Mouse (Mus musculus) intestine, embryonic 16.5 days (tissue): ENCODE measurements around the gene Slc30a7. TPM values are rescaled to one million over a fixed set of nuclear protein-coding genes. Genes with fewer than 3 reads are reported as not detected.

Source experiments
- ATAC-seq: fragments of 200-750 bp; cut with Nextera tagmentation; 2 replicates; pipeline ENCODE4 v1.8.0; 2017; ENCODE audit warnings: moderate TSS enrichment, moderate library complexity
- H3K27ac ChIP-seq: fragments of 300-500 bp; sonication (generic); 2 replicates; pipeline ENCODE4 v1.5.1; 2014; ENCODE audit warnings: mild to moderate bottlenecking, low read length
- H3K27me3 ChIP-seq: fragments of 300-500 bp; sonication (generic); replicated peaks from 2 replicates; pipeline ENCODE4 v1.6.1; 2014; ENCODE audit warnings: low read length, control low read depth, mixed read lengths; ENCODE audit not compliant: control insufficient read depth, insufficient read depth
- H3K36me3 ChIP-seq: fragments of 300-500 bp; sonication (generic); 2 replicates; pipeline ENCODE4 v1.6.1; 2014; ENCODE audit warnings: low read length, control low read depth; ENCODE audit not compliant: control insufficient read depth, insufficient read depth
- H3K4me1 ChIP-seq: fragments of 300-500 bp; sonication (generic); 2 replicates; pipeline ENCODE4 v1.6.1; 2014; ENCODE audit warnings: low read length, control low read depth, mixed read lengths; ENCODE audit not compliant: control insufficient read depth, insufficient read depth
- H3K4me2 ChIP-seq: fragments of 300-500 bp; sonication (generic); 2 replicates; pipeline ENCODE4 v1.6.1; 2014; ENCODE audit warnings: low read depth, low read length, control low read depth
- H3K4me3 ChIP-seq: fragments of 300-500 bp; sonication (generic); 2 replicates; pipeline ENCODE4 v1.5.1; 2014; ENCODE audit warnings: mild to moderate bottlenecking, low read length
- H3K9ac ChIP-seq: fragments of 300-500 bp; sonication (generic); 2 replicates; pipeline ENCODE4 v1.6.1; 2014; ENCODE audit warnings: low read depth, low read length
- H3K9me3 ChIP-seq: fragments of 300-500 bp; sonication (generic); 2 replicates; pipeline ENCODE4 v1.6.1; 2016; ENCODE audit warnings: low read length, control low read depth; ENCODE audit not compliant: control insufficient read depth
- WGBS: fragments of 180-500 bp; shearing (Covaris S2); extraction: QIAGEN DNeasy Blood & Tissue Kit; methylation state at CpG from one replicate; pipeline ENCODE4 v1.1.7; 2014; 5-methylcytosine and 5-hydroxymethylcytosine counted together
- polyA plus RNA-seq: library from polyadenylated mRNA; unstranded; fragments of >200 nt; fragmentation: Nextera tagmentation; extraction: Ambion mirVana; gene quantifications from 2 replicates; pipeline ENCODE4 v1.2.1, GENCODE M21; 2015

Slc30a7 gene
- polyA plus RNA-seq, 1 experiment from 2014 or later, result 36.2 TPM

DNA sequence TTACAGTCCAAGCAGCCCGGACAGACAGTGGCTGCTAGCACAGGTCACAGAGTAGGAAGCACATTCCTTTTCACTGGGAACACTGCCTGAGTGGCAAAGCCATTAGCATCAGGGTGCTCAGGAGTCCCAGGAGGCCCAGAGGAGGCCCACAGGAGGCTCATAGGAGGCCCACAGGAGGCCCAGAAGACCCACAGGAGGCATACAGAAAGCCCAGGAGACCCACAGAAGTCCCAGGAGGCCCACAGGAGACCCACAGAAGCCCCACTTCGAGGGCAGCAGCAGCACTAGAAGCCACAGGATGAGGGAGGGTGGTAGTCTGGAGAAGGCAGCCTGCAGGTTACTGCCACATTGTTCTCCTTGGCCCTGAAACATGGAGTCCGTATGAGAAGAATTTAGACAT lies 54.1 kb downstream of the Slc30a7 start:
- WGBS, result 84% methylated on average over 3 of the region's 3 CpGs
- H3K4me1 ChIP-seq, result no peaks in the 10 kb centered on the region
- H3K4me3 ChIP-seq, result no peak overlapping the region
- no peaks in the 10 kb centered on the region for H3K9me3 ChIP-seq
- no peak overlapping the region for H3K9ac ChIP-seq
- no peak for ATAC-seq
- H3K36me3 ChIP-seq, result no peaks in the 10 kb centered on the region
- no peak overlapping the region for H3K4me2 ChIP-seq
- no peaks in the 10 kb centered on the region for H3K27me3 ChIP-seq
- no peak overlapping the region for H3K27ac ChIP-seq

DNA sequence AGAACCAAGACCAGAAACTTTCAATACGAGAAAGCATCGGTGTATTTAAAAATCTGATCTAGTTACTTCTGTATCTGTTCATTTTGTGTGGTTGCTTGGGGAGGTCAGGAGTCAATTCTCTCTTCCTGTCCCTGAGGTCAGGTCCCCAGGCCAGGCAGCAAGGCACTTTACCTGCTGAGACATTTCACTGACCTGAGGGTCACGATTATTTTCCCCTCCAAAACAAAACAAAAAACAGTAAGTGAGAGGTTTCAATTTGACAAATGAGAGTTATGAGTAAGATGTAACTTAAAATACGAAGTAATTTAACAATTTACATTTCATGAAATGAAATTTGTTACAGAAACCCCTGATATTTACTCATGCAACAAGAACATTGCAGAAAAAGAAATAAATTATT lies 54.9 kb downstream of the Slc30a7 start:
- no peak for ATAC-seq
- no peaks in the 10 kb centered on the region for H3K27me3 ChIP-seq
- WGBS, result 87% methylated on average over 4 of the region's 4 CpGs
- H3K9me3 ChIP-seq, result no peaks in the 10 kb centered on the region
- no peak overlapping the region for H3K27ac ChIP-seq
- no peaks in the 10 kb centered on the region for H3K36me3 ChIP-seq
- no peaks in the 10 kb centered on the region for H3K4me1 ChIP-seq
- no peak overlapping the region for H3K9ac ChIP-seq
- no peak overlapping the region for H3K4me3 ChIP-seq
- no peak overlapping the region for H3K4me2 ChIP-seq

DNA sequence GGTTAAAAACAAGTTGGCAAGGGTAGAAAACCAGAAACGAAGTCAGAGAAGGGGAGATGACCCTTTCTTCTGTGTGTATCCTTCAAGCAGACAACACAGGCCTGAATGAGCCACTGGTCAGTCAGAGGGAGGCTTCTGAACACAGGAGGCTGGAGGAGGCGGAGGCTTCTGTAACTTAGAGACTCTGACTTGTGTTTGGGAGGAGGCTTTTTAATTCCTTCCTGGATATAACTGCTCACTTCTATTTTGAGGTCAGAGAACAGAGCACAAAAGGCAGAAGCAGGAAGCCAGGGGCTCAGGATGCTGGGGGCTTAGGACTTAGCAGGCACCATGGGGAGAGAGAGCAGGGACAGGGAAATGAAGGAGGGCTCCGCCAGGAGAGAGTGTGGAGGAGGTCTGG lies 56.0 kb downstream of the Slc30a7 start:
- Histone ChIP-seq H3K27me3 (no peaks in the 10 kb centered on the region), H3K9ac (no peak overlapping the region), H3K4me1 (no peaks in the 10 kb centered on the region), H3K9me3 (no peaks in the 10 kb centered on the region), H3K4me2 (no peak overlapping the region), H3K27ac (no peak overlapping the region), H3K4me3 (no peak overlapping the region), H3K36me3 (no peaks in the 10 kb centered on the region)
- ATAC-seq, result no peak
- WGBS, result 80% methylated on average over 3 of the region's 3 CpGs

DNA sequence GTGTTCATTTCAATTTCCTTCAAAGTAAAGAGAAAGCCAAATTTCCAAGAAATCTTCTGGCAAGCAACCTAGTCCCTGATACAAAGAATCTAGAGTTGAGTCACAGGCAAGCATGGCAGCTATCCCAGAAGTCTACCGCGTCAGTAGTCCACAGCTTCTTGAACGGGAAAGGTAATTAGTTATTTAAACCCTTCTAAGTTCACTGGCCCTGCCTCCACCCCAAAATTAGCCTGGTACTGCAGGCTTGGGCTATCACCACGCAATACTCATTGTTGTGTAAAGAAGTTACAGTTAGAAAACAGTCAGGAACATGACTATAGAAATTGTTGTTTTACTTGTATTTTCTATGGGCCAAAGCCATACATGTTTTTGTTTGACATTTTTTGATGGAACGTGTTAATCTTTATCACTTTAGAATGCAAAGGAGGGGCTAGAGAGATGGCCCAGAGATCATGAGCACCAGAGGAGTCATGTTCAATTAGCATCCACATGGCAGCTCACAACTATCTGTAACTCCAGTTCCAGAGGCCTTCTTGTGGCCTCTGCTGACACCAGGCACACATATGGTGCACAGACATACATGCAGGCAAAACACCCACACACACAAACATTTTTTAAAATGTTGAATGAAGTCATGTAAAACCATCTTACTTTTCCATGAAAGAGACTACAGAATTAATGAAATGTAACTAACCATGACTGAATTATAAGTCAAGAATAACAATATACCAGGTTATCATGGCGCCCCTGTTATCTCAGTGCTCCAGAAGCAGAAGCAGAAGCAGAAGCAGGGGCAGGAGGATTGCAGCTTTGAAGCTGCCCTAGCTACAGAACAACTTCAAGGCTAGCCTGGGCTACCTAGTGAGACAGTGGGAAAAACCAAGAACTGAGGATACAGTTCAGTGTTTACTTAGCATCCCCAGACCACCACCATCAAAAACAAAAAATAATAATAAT lies 57.0 kb downstream of the Slc30a7 start:
- no peaks in the 10 kb centered on the region for H3K4me1 ChIP-seq
- H3K27me3 ChIP-seq, result no peaks in the 10 kb centered on the region
- no peak overlapping the region for H3K9ac ChIP-seq
- no peak overlapping the region for H3K27ac ChIP-seq
- H3K9me3 ChIP-seq, result no peaks in the 10 kb centered on the region
- H3K4me3 ChIP-seq, result no peak overlapping the region
- WGBS, result 89% methylated on average over 6 of the region's 6 CpGs
- no peak for ATAC-seq
- H3K36me3 ChIP-seq, result no peaks in the 10 kb centered on the region
- H3K4me2 ChIP-seq, result no peak overlapping the region

DNA sequence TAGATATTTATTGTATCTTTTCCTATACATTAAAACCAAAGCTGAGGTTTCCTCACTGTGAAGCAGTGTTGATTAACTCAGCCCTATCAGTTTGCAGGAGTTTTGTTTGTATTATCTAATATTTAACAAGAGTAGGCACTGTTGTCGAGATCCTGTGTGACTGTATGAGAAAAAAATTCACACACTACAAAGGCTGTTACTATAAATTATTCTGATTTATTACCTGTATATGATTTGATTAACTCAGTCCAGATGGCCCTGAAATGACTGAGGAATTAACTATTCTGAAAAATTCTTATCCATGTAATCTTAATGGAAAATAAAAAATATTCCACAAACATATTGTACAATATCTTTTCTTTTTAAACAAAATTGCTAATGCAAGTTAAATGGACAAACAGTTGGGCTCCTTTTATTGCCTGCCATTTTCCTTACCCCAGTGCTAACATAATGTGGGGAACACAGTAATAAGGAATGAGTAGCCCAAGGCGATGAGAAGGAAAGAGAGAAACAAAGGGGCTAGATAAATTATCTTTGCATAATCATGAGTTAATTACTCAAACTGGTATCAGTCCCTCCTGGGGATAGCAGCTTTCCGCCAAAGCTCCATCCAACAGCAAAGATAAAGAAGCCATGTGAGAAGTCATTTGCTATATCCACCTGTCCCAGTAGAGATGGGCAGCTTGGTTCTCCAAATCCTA lies 57.8 kb downstream of the Slc30a7 start:
- H3K36me3 ChIP-seq, result no peaks in the 10 kb centered on the region
- no peak overlapping the region for H3K9ac ChIP-seq
- no peaks in the 10 kb centered on the region for H3K27me3 ChIP-seq
- H3K4me2 ChIP-seq, result no peak overlapping the region
- no peak for ATAC-seq
- no peak overlapping the region for H3K4me3 ChIP-seq
- 69% methylated on average over 3 of the region's 3 CpGs for WGBS
- H3K9me3 ChIP-seq, result no peaks in the 10 kb centered on the region
- no peaks in the 10 kb centered on the region for H3K4me1 ChIP-seq
- H3K27ac ChIP-seq, result no peak overlapping the region

DNA sequence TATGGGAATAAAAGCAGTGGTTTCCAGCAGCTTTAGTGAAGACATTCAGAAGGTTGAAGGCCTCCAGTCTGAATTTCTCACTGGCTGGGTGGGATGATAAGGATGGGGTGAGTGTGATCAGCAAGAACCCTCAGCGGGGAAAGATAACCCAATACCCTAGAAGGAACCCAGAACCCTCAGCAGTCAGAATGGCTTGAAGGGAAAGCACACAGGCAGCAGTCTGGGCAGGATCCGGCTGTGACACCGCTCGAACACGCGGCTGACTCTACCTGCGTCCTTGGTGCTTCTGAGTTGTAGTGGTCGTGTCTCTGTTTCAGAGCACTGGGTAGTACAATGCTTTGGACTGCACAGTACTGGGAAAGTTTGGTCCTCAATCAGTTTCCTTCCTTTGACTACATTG lies 60.9 kb downstream of the Slc30a7 start:
- Histone ChIP-seq H3K4me2 (no peak overlapping the region), H3K27me3 (no peaks in the 10 kb centered on the region), H3K4me1 (no peaks in the 10 kb centered on the region), H3K9ac (no peak overlapping the region), H3K36me3 (no peaks in the 10 kb centered on the region), H3K27ac (no peak overlapping the region), H3K9me3 (no peaks in the 10 kb centered on the region), H3K4me3 (no peak overlapping the region)
- WGBS, result 94% methylated on average over 8 of the region's 8 CpGs
- no peak for ATAC-seq

DNA sequence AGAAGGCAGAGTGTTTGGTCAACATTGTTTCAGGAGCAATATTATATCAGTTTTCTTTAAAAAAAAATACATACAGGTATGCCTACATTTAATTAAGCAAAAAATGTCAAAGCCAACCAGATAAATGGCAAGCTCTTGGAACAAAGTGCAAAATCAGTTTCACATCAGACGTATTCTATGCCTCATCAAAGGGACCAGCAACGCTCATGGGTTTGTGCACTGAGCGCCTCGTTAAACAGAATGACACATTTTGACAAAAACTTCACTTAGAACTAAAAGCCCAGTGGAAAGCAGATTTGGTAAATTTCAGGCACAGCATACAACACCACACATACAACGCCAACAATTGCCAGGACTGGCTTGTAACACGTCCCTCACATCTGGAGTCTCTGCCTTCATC lies 62.8 kb downstream of the Slc30a7 start:
- Histone ChIP-seq H3K27ac (no peak overlapping the region), H3K4me3 (no peak overlapping the region), H3K4me2 (no peak overlapping the region), H3K36me3 (no peaks in the 10 kb centered on the region), H3K4me1 (no peaks in the 10 kb centered on the region), H3K9ac (no peak overlapping the region), H3K9me3 (no peaks in the 10 kb centered on the region), H3K27me3 (no peaks in the 10 kb centered on the region)
- 94% methylated on average over 6 of the region's 6 CpGs for WGBS
- no peak for ATAC-seq

DNA sequence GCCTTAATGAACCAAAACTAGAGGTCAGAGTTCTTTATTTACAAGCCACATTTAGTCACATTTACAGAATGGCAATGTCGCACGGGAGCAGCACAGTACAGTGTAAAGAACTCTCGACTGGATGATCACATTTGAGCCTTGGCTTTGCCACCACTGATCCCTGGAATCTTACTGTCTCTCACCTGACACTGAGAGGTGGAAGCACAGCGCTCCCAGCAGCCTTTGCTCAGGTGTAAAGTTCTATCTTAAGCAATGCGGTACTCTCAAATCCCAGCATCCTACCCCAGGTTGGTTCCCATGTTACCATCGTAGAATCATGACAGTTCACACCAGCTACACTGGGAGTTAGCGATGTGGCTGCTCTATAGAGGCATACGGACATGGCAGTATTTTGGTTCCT lies 65.7 kb downstream of the Slc30a7 start:
- no peak overlapping the region for H3K27ac ChIP-seq
- WGBS, result 95% methylated on average over 8 of the region's 8 CpGs
- H3K9me3 ChIP-seq, result no peaks in the 10 kb centered on the region
- no peaks in the 10 kb centered on the region for H3K4me1 ChIP-seq
- no peak overlapping the region for H3K4me3 ChIP-seq
- ATAC-seq, result no peak
- H3K9ac ChIP-seq, result no peak overlapping the region
- no peaks in the 10 kb centered on the region for H3K27me3 ChIP-seq
- H3K36me3 ChIP-seq, result no peaks in the 10 kb centered on the region; the same call in 1 of the 2 replicates
- H3K4me2 ChIP-seq, result no peak overlapping the region

DNA sequence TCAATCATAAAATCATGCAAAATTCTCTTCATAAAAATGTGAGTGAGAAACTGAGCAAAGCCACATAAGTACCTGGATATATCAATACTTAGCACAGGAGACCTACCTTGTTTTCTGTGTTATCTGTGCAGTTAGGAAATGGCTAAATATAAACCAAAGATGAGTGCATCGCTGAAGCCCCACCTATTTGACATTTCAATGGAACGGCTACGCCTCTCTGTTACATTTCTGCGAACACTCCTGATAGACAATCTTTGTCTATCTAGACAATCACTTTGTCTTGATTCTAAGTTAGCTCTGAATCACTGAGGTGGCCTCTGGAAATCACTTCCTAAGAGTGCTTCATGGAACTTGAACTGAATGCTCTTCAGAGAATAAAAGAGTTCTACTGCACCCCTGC lies 66.7 kb downstream of the Slc30a7 start:
- Histone ChIP-seq H3K4me1 (no peaks in the 10 kb centered on the region), H3K36me3 (no peaks in the 10 kb centered on the region; the same call in 1 of the 2 replicates), H3K4me2 (no peak overlapping the region), H3K9me3 (no peaks in the 10 kb centered on the region), H3K4me3 (no peak overlapping the region), H3K27me3 (no peaks in the 10 kb centered on the region), H3K9ac (no peak overlapping the region), H3K27ac (no peak overlapping the region)
- ATAC-seq, result no peak
- 96% methylated on average over 4 of the region's 4 CpGs for WGBS
